Mouse (Mus musculus): ENCODE measurements around the gene Nppc. TPM values are rescaled to one million over a fixed set of nuclear protein-coding genes. Genes with fewer than 3 reads are reported as not detected.

Nppc gene
- polyA plus RNA-seq (2011; ENCODE audit: insufficient read length, low read depth, missing spikeins) = 0.51 TPM in 1 of 2 replicates, not detected in the other

DNA sequence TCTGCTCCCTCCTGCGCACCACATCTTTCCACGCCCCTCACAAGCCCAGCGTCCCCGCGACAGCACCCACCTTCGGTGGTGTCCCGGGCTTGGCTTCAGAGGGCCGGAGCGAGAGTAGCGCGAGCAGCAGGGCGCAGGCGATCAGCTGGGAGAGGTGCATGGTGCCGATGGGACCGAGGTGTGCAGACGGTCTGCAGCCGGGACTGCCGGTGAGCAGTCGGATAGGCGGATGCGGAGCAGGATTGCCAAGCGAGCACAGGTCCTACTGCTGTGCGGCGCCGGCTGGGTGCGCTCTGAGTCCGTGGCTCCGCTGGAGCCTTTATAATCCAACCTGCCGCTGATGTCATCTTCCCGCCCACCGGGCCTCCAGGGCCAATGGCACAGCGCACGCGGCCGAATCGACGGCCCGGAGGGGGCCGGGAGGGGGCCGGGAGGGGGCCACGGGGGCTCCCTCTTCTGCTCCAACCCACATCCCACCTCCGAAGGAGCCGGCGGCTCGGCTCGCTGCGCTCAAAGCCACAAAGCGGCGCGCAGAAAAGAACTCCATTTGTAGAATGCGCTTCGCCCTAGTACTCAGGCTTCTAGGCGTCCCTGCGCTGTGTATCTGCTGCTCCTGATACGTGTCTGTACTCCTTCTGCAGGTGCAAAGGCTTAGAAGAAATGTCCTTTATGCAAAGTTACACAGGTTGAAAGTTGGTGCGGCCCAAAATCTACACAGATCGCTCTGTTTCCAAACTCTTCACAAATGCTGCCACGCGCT is at the start of gene Nppc:
Gene Nppc, minus strand, starts transcription at position 293 of the 760 bp plus-strand sequence.
- no peaks in the 10 kb centered on the region for H3K4me1 ChIP-seq (ENCODE audit: control insufficient read depth, insufficient read depth, low read length)
- H3K4me3 ChIP-seq (ENCODE audit: insufficient read depth, low read length) = peak within 1 kb of the TSS; percentile 45
- no peak within 1 kb of the TSS for H3K27ac ChIP-seq (ENCODE audit: insufficient read depth, low read length)
- TF ChIP-seq POLR2A (IDR thresholded peaks at IDR 0.05; ENCODE audit: low read depth, low read length) (no peak; the same call in 1 of the 2 replicates), CTCF (IDR thresholded peaks at IDR 0.05; ENCODE audit: borderline replicate concordance, insufficient read depth, low read length) (peak; percentile 57)

DNA sequence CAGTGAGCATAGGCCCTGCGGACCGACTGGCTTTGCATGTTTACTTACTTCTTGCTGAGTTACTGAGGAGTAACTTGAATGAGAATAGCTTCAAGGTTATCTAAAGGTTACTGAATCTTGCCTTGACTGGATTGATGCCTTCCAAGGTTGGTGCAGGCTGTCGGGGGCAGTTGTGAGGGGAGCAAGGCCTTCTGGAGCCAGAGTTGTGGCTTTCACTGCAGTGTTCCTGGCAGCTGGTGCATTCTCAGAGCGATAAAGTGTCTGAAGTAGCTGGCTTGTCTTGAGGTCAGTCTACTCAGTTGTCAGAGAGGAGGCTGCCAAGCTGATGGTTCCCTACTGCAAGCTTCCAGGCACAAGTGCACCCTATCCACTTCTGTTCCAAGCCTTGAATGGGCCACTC is 49.0 kb upstream of the Nppc start:
- TF ChIP-seq POLR2A (IDR thresholded peaks at IDR 0.05; ENCODE audit: low read depth, low read length) (no peak), CTCF (IDR thresholded peaks at IDR 0.05; ENCODE audit: borderline replicate concordance, insufficient read depth, low read length) (no peak)
- no peaks in the 10 kb centered on the region for H3K4me1 ChIP-seq (ENCODE audit: control insufficient read depth, insufficient read depth, low read length)
- no peak overlapping the region for H3K27ac ChIP-seq (ENCODE audit: insufficient read depth, low read length)
- no peak overlapping the region for H3K4me3 ChIP-seq (ENCODE audit: insufficient read depth, low read length)

DNA sequence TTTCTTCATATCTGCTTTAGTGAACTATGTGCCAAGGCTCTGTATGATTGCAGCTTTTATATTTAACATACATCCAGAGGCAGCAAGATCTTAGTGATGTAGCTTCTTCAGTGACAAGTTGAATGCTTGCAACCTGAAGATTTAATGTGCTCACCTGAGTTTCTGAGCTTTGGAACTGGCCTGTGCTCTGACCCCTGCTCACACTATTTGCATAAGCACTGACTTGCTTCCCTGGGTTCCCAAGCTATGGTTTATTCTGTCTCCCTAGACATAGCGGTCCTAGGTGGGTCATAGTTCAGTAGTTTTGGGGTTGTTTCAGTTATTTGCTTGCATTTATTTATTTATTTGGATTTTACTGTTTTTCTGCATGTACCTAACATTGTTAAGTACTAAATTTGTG is 47.8 kb upstream of the Nppc start:
- Histone ChIP-seq H3K4me3 (ENCODE audit: insufficient read depth, low read length) (no peak overlapping the region), H3K4me1 (ENCODE audit: control insufficient read depth, insufficient read depth, low read length) (no peaks in the 10 kb centered on the region), H3K27ac (ENCODE audit: insufficient read depth, low read length) (no peak overlapping the region)
- TF ChIP-seq POLR2A (IDR thresholded peaks at IDR 0.05; ENCODE audit: low read depth, low read length) = no peak
- TF ChIP-seq CTCF (IDR thresholded peaks at IDR 0.05; ENCODE audit: borderline replicate concordance, insufficient read depth, low read length) = no peak

DNA sequence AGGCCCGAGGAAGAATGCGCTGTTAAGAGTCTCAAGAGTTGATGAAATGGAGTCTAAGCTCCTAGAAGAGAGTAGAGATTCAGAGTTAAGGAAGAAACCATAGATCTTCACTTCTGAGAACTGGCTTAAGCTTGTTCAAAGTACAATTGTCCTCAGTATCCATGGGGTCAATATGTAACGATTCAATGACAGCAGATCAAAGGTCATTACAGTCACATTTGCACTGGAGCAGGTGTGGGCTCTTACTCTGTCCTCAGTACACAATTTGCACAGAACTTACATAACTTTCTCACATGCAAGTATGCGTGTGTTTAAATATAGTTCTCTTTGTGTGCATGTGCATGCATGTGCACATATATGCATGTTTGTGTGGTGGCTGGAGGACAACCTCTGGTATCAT is 42.7 kb upstream of the Nppc start:
- no peak overlapping the region for H3K4me3 ChIP-seq (ENCODE audit: insufficient read depth, low read length)
- no peak for TF ChIP-seq POLR2A (IDR thresholded peaks at IDR 0.05; ENCODE audit: low read depth, low read length)
- no peak for TF ChIP-seq CTCF (IDR thresholded peaks at IDR 0.05; ENCODE audit: borderline replicate concordance, insufficient read depth, low read length)
- no peak overlapping the region for H3K27ac ChIP-seq (ENCODE audit: insufficient read depth, low read length)
- H3K4me1 ChIP-seq (ENCODE audit: control insufficient read depth, insufficient read depth, low read length) = no peaks in the 10 kb centered on the region

DNA sequence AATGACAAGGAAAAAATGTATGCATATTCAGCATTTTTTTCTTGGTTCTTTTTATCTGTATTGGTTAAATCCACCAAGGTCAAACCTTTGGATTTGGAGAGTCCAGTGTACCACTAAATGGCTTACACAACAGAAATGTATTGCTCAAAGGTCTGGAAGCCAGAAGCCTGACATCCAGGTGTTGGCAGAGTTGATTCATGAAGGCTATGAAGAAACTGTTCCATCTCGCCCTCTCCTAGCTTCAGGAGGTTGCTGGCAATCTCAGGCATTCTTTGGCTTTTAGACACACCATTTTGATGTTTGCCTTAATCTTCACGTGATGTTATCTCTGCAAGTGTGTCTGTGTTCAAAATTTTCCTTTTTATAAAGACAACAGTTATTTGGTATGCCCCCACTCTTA is 41.7 kb upstream of the Nppc start:
- no peaks in the 10 kb centered on the region for H3K4me1 ChIP-seq (ENCODE audit: control insufficient read depth, insufficient read depth, low read length)
- H3K27ac ChIP-seq (ENCODE audit: insufficient read depth, low read length) = no peak overlapping the region
- H3K4me3 ChIP-seq (ENCODE audit: insufficient read depth, low read length) = no peak overlapping the region
- TF ChIP-seq POLR2A (IDR thresholded peaks at IDR 0.05; ENCODE audit: low read depth, low read length) (no peak), CTCF (IDR thresholded peaks at IDR 0.05; ENCODE audit: borderline replicate concordance, insufficient read depth, low read length) (no peak)

DNA sequence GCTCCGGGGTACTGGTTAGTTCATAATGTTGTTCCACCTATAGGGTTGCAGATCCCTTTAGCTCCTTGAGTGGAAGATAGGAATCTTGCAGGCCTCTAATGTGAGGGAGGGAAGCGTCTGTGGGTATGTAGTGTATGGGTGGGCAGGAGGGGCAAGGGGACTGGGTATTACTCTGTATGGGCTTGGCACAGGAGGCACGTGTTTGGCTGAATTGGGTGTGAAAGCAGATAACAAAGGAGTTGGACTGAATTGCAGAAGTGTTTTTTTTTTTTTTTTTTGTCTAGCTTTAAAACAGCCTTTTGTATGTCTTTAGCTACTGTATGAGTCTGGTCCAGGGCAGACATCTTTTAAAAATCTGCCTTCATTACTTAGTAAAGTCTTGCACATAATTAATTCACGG is 39.2 kb upstream of the Nppc start:
- H3K4me1 ChIP-seq (ENCODE audit: control insufficient read depth, insufficient read depth, low read length) = no peaks in the 10 kb centered on the region
- TF ChIP-seq CTCF (IDR thresholded peaks at IDR 0.05; ENCODE audit: borderline replicate concordance, insufficient read depth, low read length) (no peak), POLR2A (IDR thresholded peaks at IDR 0.05; ENCODE audit: low read depth, low read length) (no peak)
- H3K4me3 ChIP-seq (ENCODE audit: insufficient read depth, low read length) = no peak overlapping the region
- no peak overlapping the region for H3K27ac ChIP-seq (ENCODE audit: insufficient read depth, low read length)

DNA sequence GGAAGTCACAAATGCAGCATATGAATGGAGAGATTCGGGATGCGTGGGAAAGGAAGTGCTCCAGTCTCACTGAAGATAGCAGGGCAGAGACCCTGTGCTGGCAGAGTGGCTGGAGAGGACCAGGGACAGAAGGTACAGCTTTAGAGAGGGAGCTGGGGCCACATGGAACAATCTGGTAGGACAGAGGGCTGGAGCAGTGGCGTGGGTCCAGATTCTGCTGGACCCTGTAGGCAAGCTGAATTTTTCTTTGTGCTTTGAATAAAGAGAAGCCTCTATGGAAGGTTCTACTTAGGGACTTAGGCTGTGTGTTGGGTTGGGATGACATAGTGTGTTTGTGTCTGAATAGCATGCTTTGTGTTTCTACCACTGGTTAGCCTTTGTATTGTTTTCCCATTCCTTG is 35.1 kb upstream of the Nppc start:
- TF ChIP-seq POLR2A (IDR thresholded peaks at IDR 0.05; ENCODE audit: low read depth, low read length) = no peak
- TF ChIP-seq CTCF (IDR thresholded peaks at IDR 0.05; ENCODE audit: borderline replicate concordance, insufficient read depth, low read length) = no peak
- H3K4me1 ChIP-seq (ENCODE audit: control insufficient read depth, insufficient read depth, low read length) = no peaks in the 10 kb centered on the region
- no peak overlapping the region for H3K4me3 ChIP-seq (ENCODE audit: insufficient read depth, low read length)
- H3K27ac ChIP-seq (ENCODE audit: insufficient read depth, low read length) = no peak overlapping the region

DNA sequence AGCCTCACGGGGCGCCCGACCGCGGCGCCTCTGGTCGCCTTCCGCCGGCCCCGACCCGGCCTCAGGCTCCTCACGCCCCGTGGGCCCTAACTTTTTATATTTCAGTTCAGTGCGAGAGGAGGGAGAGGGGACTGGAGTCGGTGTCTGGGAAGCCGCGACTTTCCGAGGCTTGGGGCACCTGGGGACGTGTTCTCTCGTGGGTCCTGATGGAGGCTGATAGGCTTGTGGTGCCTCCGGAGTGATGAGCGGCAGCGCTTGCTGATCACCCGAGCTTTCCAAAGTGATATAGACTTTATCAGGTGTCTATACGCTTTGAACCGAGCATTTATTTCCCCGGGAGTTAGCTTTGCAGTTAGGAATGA is 33.6 kb upstream of the Nppc start:
- H3K27ac ChIP-seq (ENCODE audit: insufficient read depth, low read length) = peak overlapping the region; percentile 36
- H3K4me3 ChIP-seq (ENCODE audit: insufficient read depth, low read length) = peak overlapping the region; percentile 86
- H3K4me1 ChIP-seq (ENCODE audit: control insufficient read depth, insufficient read depth, low read length) = no peaks in the 10 kb centered on the region
- TF ChIP-seq POLR2A (IDR thresholded peaks at IDR 0.05; ENCODE audit: low read depth, low read length) (no peak), CTCF (IDR thresholded peaks at IDR 0.05; ENCODE audit: borderline replicate concordance, insufficient read depth, low read length) (no peak)

DNA sequence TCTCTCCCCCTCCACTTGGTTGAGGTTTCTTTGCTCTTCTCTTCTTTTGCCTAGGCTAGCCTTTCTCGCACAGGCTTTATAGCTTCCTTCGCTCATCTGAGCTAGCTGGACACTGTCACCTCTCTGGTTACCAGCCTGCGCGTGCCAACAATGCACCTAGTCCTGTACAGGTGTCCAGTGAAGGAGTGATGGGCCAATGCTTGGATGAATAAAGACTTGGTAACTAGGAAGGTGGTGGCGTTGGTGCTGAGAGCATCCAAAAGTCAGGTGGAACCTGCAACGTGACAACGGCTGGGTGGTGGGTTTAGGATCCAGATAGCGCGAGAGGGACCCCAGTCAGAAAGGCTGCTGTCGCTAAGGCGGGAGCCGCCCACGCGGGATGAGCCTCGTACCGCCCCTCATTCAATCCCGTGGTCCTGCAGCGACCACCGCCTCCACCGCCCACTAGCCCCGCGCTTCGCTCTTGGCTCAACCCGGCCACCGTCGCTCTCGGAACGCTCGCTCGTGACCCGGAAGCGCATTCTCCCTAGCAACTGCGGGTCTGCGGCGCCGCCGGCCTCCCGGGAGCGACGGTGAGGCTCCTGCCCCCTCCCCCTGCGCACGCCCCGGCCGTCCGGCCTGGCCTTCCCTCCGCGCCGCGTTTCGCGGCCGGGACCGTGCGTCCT is 33.1 kb upstream of the Nppc start, which contains the start of gene Dis3l2:
Gene Dis3l2, plus strand, starts transcription at position 509 of the 665 bp plus-strand sequence.
- TF ChIP-seq POLR2A (IDR thresholded peaks at IDR 0.05; ENCODE audit: low read depth, low read length) (peak; percentile 62), CTCF (IDR thresholded peaks at IDR 0.05; ENCODE audit: borderline replicate concordance, insufficient read depth, low read length) (no peak)
- Histone ChIP-seq H3K4me1 (ENCODE audit: control insufficient read depth, insufficient read depth, low read length) (no peaks in the 10 kb centered on the region), H3K4me3 (ENCODE audit: insufficient read depth, low read length) (peak within 1 kb of the TSS; percentile 86)

DNA sequence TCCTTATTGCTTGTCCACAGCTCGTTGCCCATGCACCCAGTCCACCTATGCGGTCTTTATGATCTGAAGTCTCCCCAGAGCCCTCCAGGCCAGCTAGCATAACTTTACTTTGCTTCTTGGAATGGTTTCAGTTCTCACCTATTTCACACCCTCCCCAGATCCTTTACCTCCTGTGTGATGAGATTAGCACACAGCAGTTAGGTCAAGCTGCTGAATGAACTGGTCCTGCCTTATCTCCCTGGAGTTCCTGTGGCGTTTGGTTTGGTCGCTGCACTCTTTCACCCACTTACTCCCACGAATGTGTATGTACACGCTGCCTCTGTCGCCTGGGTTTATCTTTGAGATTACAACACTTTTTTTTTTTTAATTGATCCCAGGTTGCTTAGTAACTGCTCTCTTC is 30.0 kb upstream of the Nppc start:
- no peaks in the 10 kb centered on the region for H3K4me1 ChIP-seq (ENCODE audit: control insufficient read depth, insufficient read depth, low read length)
- no peak overlapping the region for H3K27ac ChIP-seq (ENCODE audit: insufficient read depth, low read length)
- H3K4me3 ChIP-seq (ENCODE audit: insufficient read depth, low read length) = no peak overlapping the region
- TF ChIP-seq CTCF (IDR thresholded peaks at IDR 0.05; ENCODE audit: borderline replicate concordance, insufficient read depth, low read length) = no peak
- TF ChIP-seq POLR2A (IDR thresholded peaks at IDR 0.05; ENCODE audit: low read depth, low read length) = no peak

More for the DNA sequence above, 33.1 kb upstream of the Nppc start, which contains the start of gene Dis3l2:
- H3K27ac ChIP-seq (ENCODE audit: insufficient read depth, low read length) = peak within 1 kb of the TSS; percentile 36

Data from embryonic fibroblast, embryonic 13.5 days (primary cell).